Mouse (Mus musculus): ENCODE results near the gene Hist1h2bp. TPM values are rescaled to one million over a fixed set of nuclear protein-coding genes. Genes with fewer than 3 reads are reported as not detected.
"Not testable (repeated sequence)": the region's sequence is repeated elsewhere in the genome, so short reads cannot be mapped to it uniquely, and the experiment has no call there.

Hist1h2bp gene
- total RNA-seq, 1 experiment: 879 TPM

- peak; percentile 60 for TF ChIP-seq CHD2 (IDR thresholded peaks at IDR 0.05; ENCODE audit: low read depth, low read length)
- TF ChIP-seq ZC3H11A (IDR thresholded peaks at IDR 0.05; ENCODE audit: borderline replicate concordance, low read depth, low read length): no peak
- Histone ChIP-seq H3K4me1 (ENCODE audit: control insufficient read depth in 2 of 2, insufficient read depth in 2 of 2, low read length in 2 of 2, poor library complexity in 1 of 2) (peaks cover 7% of the 10 kb centered on the region in 2 experiments; a peak in 3 of 4 replicates), H3K36me3 (ENCODE audit: control insufficient read depth, insufficient read depth, low read length, poor library complexity, severe bottlenecking) (no peaks in the 10 kb centered on the region), H3K9me3 (ENCODE audit: control insufficient read depth, insufficient read depth, low read depth, low read length) (no peaks in the 10 kb centered on the region), H3K4me3 (ENCODE audit: insufficient read depth in 1 of 2, low read depth in 1 of 2, low read length in 2 of 2, poor library complexity in 1 of 2, severe bottlenecking in 1 of 2) (peak overlapping the region; percentile 48 to 55; a peak in 3 of 4 replicates), H3K9ac (ENCODE audit: insufficient read depth, low read depth, low read length, poor library complexity, severe bottlenecking) (peak overlapping the region; percentile 63), H3K27ac (ENCODE audit: insufficient read depth, low read depth, low read length, poor library complexity, severe bottlenecking) (peak overlapping the region; percentile 76; the same call in 1 of the 2 replicates)
- in situ Hi-C loops (cut with MboI; ENCODE audit: low sequenced_read_pairs in 2 of 2, unreplicated experiment in 2 of 2): no loop called here
- DNase-seq (ENCODE audit: low read depth, low spot score): no peak
Measured at GRCm38 (mm10) chr13:21787760-21788593, 716 bp downstream of the Hist1h2bp start.

- H3K9me3 ChIP-seq (ENCODE audit: control insufficient read depth, insufficient read depth, low read depth, low read length): no peaks in the 10 kb centered on the region
- no peaks in the 10 kb centered on the region for H3K36me3 ChIP-seq (ENCODE audit: control insufficient read depth, insufficient read depth, low read length, poor library complexity, severe bottlenecking)
- no peak overlapping the region for H3K4me3 ChIP-seq (ENCODE audit: insufficient read depth in 1 of 2, low read depth in 1 of 2, low read length in 2 of 2, poor library complexity in 1 of 2, severe bottlenecking in 1 of 2)
- no peak overlapping the region; the same call in 1 of the 2 replicates for H3K27ac ChIP-seq (ENCODE audit: insufficient read depth, low read depth, low read length, poor library complexity, severe bottlenecking)
- TF ChIP-seq ZNF384 (IDR thresholded peaks at IDR 0.05; ENCODE audit: low read depth, low read length) (no peak), CHD2 (IDR thresholded peaks at IDR 0.05; ENCODE audit: low read depth, low read length) (no peak), HCFC1 (IDR thresholded peaks at IDR 0.05; ENCODE audit: borderline replicate concordance, insufficient read depth, low read length) (no peak), MAFK (IDR thresholded peaks at IDR 0.05; ENCODE audit: insufficient read depth, low read depth, low read length) (no peak), ZC3H11A (IDR thresholded peaks at IDR 0.05; ENCODE audit: borderline replicate concordance, low read depth, low read length) (no peak)
- DNase-seq (ENCODE audit: low read depth, low spot score): no peak
- H3K4me1 ChIP-seq (ENCODE audit: control insufficient read depth in 2 of 2, insufficient read depth in 2 of 2, low read length in 2 of 2, poor library complexity in 1 of 2): peaks cover 7% of the 10 kb centered on the region in 2 experiments; a peak in 3 of 4 replicates
- H3K9ac ChIP-seq (ENCODE audit: insufficient read depth, low read depth, low read length, poor library complexity, severe bottlenecking): no peak overlapping the region
- in situ Hi-C loops (cut with MboI; ENCODE audit: low sequenced_read_pairs in 2 of 2, unreplicated experiment in 2 of 2): no loop called here
Measured at GRCm38 (mm10) chr13:21789925-21790324, 2.7 kb downstream of the Hist1h2bp start.

GRCm38 (mm10) chr13:21790601-21791283 is 3.5 kb downstream of the Hist1h2bp start:
- TF ChIP-seq HCFC1 (IDR thresholded peaks at IDR 0.05; ENCODE audit: borderline replicate concordance, insufficient read depth, low read length) (no peak), ZNF384 (IDR thresholded peaks at IDR 0.05; ENCODE audit: low read depth, low read length) (no peak), MAFK (IDR thresholded peaks at IDR 0.05; ENCODE audit: insufficient read depth, low read depth, low read length) (no peak), CHD2 (IDR thresholded peaks at IDR 0.05; ENCODE audit: low read depth, low read length) (no peak), ZC3H11A (IDR thresholded peaks at IDR 0.05; ENCODE audit: borderline replicate concordance, low read depth, low read length) (no peak)
- in situ Hi-C loops (cut with MboI; ENCODE audit: low sequenced_read_pairs in 2 of 2, unreplicated experiment in 2 of 2): no loop called here
- Histone ChIP-seq H3K4me3 (ENCODE audit: insufficient read depth in 1 of 2, low read depth in 1 of 2, low read length in 2 of 2, poor library complexity in 1 of 2, severe bottlenecking in 1 of 2) (peak overlapping the region; percentile 8 to 19; a peak in 2 of 4 replicates), H3K36me3 (ENCODE audit: control insufficient read depth, insufficient read depth, low read length, poor library complexity, severe bottlenecking) (no peaks in the 10 kb centered on the region), H3K27ac (ENCODE audit: insufficient read depth, low read depth, low read length, poor library complexity, severe bottlenecking) (peak overlapping the region; percentile 64; the same call in 1 of the 2 replicates), H3K9ac (ENCODE audit: insufficient read depth, low read depth, low read length, poor library complexity, severe bottlenecking) (peak overlapping the region; percentile 20; the same call in 1 of the 2 replicates), H3K4me1 (ENCODE audit: control insufficient read depth in 2 of 2, insufficient read depth in 2 of 2, low read length in 2 of 2, poor library complexity in 1 of 2) (peaks cover 7% of the 10 kb centered on the region in 2 experiments; a peak in 3 of 4 replicates), H3K9me3 (ENCODE audit: control insufficient read depth, insufficient read depth, low read depth, low read length) (no peaks in the 10 kb centered on the region)
- DNase-seq (ENCODE audit: low read depth, low spot score): peak; percentile 59

DNA sequence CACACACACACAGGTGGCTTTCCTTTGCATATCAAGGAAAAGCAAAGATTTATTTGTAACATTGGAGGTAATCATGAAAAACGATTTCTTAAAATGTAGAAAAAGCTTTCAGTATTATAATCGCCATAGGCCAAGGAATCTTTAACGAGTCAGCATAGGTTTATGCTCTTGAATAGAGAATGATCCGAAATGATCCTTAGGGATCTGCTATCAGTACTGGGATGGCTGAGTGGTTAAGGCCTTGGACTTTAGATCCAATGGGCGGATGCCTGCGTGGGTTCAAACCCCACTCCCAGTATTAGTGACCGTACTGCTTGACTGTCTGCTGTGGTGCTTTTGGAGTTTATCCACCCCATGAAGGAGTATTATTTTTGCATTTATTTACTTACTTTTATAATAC is 8.3 kb downstream of the Hist1h2bp start:
- in situ Hi-C loops (cut with MboI; ENCODE audit: low sequenced_read_pairs in 2 of 2, unreplicated experiment in 2 of 2): no loop called here
- Histone ChIP-seq H3K4me1 (ENCODE audit: control insufficient read depth in 2 of 2, insufficient read depth in 2 of 2, low read length in 2 of 2, poor library complexity in 1 of 2) (peaks cover 5% of the 10 kb centered on the region in 2 experiments; a peak in 2 of 4 replicates), H3K27ac (ENCODE audit: insufficient read depth, low read depth, low read length, poor library complexity, severe bottlenecking) (no peak overlapping the region), H3K4me3 (ENCODE audit: insufficient read depth in 1 of 2, low read depth in 1 of 2, low read length in 2 of 2, poor library complexity in 1 of 2, severe bottlenecking in 1 of 2) (no peak overlapping the region), H3K36me3 (ENCODE audit: control insufficient read depth, insufficient read depth, low read length, poor library complexity, severe bottlenecking) (no peaks in the 10 kb centered on the region), H3K9ac (ENCODE audit: insufficient read depth, low read depth, low read length, poor library complexity, severe bottlenecking) (no peak overlapping the region), H3K9me3 (ENCODE audit: control insufficient read depth, insufficient read depth, low read depth, low read length) (no peaks in the 10 kb centered on the region)
- 0 out of 2 replicates have a peak, but pooled peaks have one; percentile 17 for TF ChIP-seq MAFK (IDR thresholded peaks at IDR 0.05; ENCODE audit: insufficient read depth, low read depth, low read length)
- no peak for TF ChIP-seq ZNF384 (IDR thresholded peaks at IDR 0.05; ENCODE audit: low read depth, low read length)
- no peak for TF ChIP-seq ZC3H11A (IDR thresholded peaks at IDR 0.05; ENCODE audit: borderline replicate concordance, low read depth, low read length)
- no peak for DNase-seq (ENCODE audit: low read depth, low spot score)

- H3K9ac ChIP-seq (ENCODE audit: insufficient read depth, low read depth, low read length, poor library complexity, severe bottlenecking); DNase-seq (ENCODE audit: low read depth, low spot score); H3K4me1 ChIP-seq (ENCODE audit: control insufficient read depth in 2 of 2, insufficient read depth in 2 of 2, low read length in 2 of 2, poor library complexity in 1 of 2); H3K36me3 ChIP-seq (ENCODE audit: control insufficient read depth, insufficient read depth, low read length, poor library complexity, severe bottlenecking); H3K4me3 ChIP-seq (ENCODE audit: insufficient read depth in 1 of 2, low read depth in 1 of 2, low read length in 2 of 2, poor library complexity in 1 of 2, severe bottlenecking in 1 of 2); H3K27ac ChIP-seq (ENCODE audit: insufficient read depth, low read depth, low read length, poor library complexity, severe bottlenecking); H3K9me3 ChIP-seq (ENCODE audit: control insufficient read depth, insufficient read depth, low read depth, low read length); in situ Hi-C loops (cut with MboI; ENCODE audit: low sequenced_read_pairs in 2 of 2, unreplicated experiment in 2 of 2): not testable (repeated sequence)
Measured at GRCm38 (mm10) chr13:21797163-21797562, 9.9 kb downstream of the Hist1h2bp start.

DNA sequence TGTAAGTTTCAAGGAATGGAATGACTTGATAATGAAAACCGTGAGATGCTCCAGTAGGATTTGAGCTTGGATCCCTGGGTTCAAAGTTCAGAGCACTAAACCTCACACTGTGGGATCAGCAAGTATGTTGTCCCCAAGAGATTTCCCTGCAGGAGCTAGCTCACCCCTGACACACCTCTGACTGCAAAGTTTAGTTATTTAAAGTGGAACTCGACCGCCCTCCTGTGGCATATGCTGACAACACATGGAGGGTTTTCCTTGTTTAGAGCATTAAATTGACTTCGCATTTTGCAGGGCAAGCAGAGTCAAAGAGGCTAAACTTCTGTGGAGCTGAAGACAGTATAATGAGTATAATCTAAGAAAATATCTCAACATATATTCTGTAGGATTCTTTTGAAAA is 15.8 kb downstream of the Hist1h2bp start:
- H3K9me3 ChIP-seq (ENCODE audit: control insufficient read depth, insufficient read depth, low read depth, low read length); in situ Hi-C loops (cut with MboI; ENCODE audit: low sequenced_read_pairs in 2 of 2, unreplicated experiment in 2 of 2); H3K27ac ChIP-seq (ENCODE audit: insufficient read depth, low read depth, low read length, poor library complexity, severe bottlenecking); H3K36me3 ChIP-seq (ENCODE audit: control insufficient read depth, insufficient read depth, low read length, poor library complexity, severe bottlenecking); H3K4me1 ChIP-seq (ENCODE audit: control insufficient read depth in 2 of 2, insufficient read depth in 2 of 2, low read length in 2 of 2, poor library complexity in 1 of 2); H3K9ac ChIP-seq (ENCODE audit: insufficient read depth, low read depth, low read length, poor library complexity, severe bottlenecking); DNase-seq (ENCODE audit: low read depth, low spot score); H3K4me3 ChIP-seq (ENCODE audit: insufficient read depth in 1 of 2, low read depth in 1 of 2, low read length in 2 of 2, poor library complexity in 1 of 2, severe bottlenecking in 1 of 2): not testable (repeated sequence)
